Mouse (Mus musculus): ENCODE results near the gene Egln3.

Gene Egln3

GRCm38 (mm10) chr12:54162637-54163131, 41.0 kb downstream of the Egln3 start:
- DNase-seq (ENCODE audit: low read depth, low spot score), result peak; percentile 60

GRCm38 (mm10) chr12:54161468-54162202, 42.0 kb downstream of the Egln3 start:
- peak; percentile 44 for DNase-seq (ENCODE audit: low read depth, low spot score)

GRCm38 (mm10) chr12:54160279-54160678, 43.4 kb downstream of the Egln3 start:
- peak; percentile 68 for DNase-seq (ENCODE audit: low read depth, low spot score)

- DNase-seq (ENCODE audit: low read depth, low spot score), result no peak
Observed at GRCm38 (mm10) chr12:54154771-54155170, 48.9 kb downstream of the Egln3 start.

GRCm38 (mm10) chr12:54146943-54147556, 56.6 kb downstream of the Egln3 start:
- peak; percentile 66 for DNase-seq (ENCODE audit: low read depth, low spot score)
